Mouse (Mus musculus) brain, embryonic 18.5 days (tissue): ENCODE results near the gene Rtel1.

ENCODE experiments used
- DNase-seq: peaks from one replicate; pipeline ENCODE4 v3.0.0-alpha.2; 2012; ENCODE audit warnings: low read depth, low spot score

The Rtel1 gene

GRCm38 (mm10) chr2:181390136-181390870 is 70.8 kb downstream of the Rtel1 start:
- no peak for DNase-seq

GRCm38 (mm10) chr2:181391022-181391421 is 71.5 kb downstream of the Rtel1 start:
- no peak for DNase-seq

DNA sequence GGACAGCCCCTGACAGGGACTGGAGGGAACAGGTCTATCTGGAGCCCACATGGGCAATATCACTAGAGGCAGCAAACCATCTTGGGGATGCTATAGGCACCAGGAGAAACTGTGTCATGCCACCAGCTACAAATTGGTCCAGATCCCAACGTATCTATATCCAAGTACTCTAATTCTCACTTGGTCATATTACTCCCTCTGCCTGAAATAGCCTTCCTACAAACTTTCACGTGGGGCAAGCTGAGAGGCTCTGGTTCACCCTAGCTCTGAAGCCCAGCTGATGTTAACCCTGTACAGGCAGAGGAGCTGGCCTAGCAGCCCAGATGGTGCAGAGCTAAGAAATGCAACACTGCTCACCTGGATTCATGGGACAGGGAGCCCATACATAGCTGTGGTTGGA is 72.0 kb downstream of the Rtel1 start:
- DNase-seq, result no peak

DNA sequence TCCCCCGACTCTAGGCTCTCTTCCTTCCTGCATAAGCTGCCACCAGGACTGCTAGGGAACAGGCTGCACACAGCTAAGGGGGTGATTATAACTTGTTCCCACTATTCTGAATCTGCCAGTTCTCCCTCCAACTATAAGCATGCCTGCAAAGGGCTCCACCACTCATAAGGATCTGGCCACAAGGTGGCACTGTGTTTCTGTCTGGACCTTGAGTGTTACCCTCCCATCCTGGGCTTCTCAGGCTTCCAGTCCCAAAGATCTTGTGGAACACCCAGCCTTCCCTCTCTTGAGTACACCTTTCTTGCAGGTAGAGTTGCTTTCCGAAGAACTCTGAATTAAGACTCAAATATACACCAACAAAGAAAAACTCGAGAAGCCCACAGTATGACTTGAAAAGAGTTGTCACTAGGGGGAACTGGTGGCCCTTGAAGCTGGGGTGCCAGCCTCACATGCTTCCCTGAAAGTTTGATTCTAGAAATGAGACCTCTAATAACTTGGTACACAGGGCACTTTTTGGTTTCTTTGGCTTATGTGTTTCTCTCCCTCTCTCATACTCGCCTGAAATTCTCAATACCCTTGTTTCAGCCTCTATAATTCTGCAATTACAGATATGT is 73.2 kb downstream of the Rtel1 start:
- peak; percentile 61 for DNase-seq

- no peak for DNase-seq
Observed at GRCm38 (mm10) chr2:181394086-181394485, 74.5 kb downstream of the Rtel1 start.

DNA sequence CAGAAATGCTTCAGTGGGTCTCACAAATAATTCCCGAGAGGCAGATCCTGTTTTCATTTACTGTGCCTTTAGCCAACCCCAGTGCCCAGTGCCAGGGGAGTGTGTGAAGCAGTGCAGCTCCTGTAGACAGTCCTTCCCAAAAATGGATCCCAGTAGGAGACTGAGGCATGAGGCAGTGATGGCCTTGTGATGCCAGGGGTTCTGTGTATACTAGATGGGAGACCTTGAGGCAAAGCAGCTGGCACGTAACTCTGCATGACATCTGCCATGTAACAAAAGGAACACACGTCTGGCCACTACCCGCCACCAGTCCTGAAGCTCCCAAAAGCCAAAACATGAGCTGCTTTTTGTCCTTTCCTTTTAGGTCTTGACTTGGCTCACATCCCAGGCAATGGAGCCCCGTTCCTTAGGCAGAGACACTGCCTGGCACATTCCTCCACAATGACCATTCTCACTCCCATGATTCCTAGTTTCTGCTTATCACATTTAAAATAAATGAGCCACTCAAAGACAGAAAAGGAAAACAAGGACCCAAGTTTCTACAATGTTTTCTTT is 77.7 kb downstream of the Rtel1 start:
- DNase-seq, result no peak

DNA sequence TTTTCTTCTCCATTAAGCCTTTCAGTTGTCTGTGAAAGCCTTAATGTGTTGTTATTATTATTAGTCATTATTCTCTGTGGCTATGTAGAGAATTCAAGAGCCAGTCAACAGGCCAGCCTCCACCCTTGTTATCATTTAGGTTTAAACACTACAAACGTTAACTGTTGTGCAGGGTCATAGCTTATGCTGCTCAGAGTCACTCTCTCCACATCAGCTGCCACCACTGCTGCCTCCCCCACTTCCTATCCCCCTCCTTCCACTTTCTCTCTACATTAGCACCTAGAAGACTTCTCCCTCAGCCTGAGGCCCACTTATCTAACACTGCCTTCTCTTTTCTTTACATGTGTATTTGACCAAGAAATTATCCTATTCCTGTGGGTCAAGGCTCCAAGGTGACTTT is 82.0 kb downstream of the Rtel1 start:
- no peak for DNase-seq

GRCm38 (mm10) chr2:181403722-181404121 is 84.2 kb downstream of the Rtel1 start:
- DNase-seq, result no peak
